ENCODE assay signal across 17 mouse cellular contexts in the genomic region with DNA sequence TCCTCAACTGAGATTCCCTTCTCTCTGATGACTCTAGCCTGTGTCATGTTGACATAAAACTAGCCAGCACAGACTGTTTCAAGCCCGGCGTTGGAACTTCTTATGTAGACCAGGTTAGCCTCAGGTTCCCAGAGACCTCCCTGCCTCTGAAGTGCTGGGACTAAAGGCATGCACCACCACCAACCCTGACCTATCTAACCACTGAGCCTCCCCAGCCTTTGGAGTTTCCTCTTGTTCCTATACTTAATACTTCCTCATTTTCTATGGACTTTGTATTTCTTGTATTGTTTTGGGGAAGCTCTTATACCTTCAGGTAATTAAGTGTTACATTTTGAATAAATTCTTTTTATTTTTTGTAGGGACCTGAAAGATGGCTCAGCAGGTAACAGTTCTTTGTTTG.
"Had no signal": no experiment of that assay in that cellular context is flagged by ENCODE, and none has a peak within 500 bp of the region (broad histone marks: within the 10 kb centered on the region; RNA-seq: fewer than 3 reads in every experiment).

No protein-coding gene starts in this region.

- H3K9ac ChIP-seq: limb, embryonic 13.5 days; liver, embryonic 13.5 days; neural tube, embryonic 12.5 days had no signal

- H3K9me3 ChIP-seq: liver, embryonic 13.5 days; neural tube, embryonic 12.5 days had no signal

- H3K27me3 ChIP-seq: limb, embryonic 13.5 days; liver, embryonic 13.5 days; neural tube, embryonic 12.5 days had no signal

- H3K4me2 ChIP-seq: limb, embryonic 13.5 days; neural tube, embryonic 12.5 days had no signal

- H3K36me3 ChIP-seq: limb, embryonic 13.5 days; midbrain, embryonic 10.5 days; neural tube, embryonic 12.5 days had no signal

- H3K27ac ChIP-seq: kidney, postnatal 0 days; limb, embryonic 13.5 days; midbrain, embryonic 10.5 days; neural tube, embryonic 12.5 days had no signal

- DNase-seq: kidney, adult 11 months; kidney, adult 9 months; kidney, postnatal 36 days; layer of hippocampus, adult 9-11 months; layer of hippocampus, postnatal 36 days; left cerebral cortex, postnatal 4 days; liver, embryonic 13.5 days; lung, adult 18-20 months; midbrain, embryonic 14.5 days; retina, postnatal 1 day; right cerebral cortex, postnatal 4 days; spleen, adult 18-20 months; thymus, postnatal 14 days had no signal

- H3K4me3 ChIP-seq: limb, embryonic 13.5 days; liver, embryonic 13.5 days; midbrain, embryonic 10.5 days; neural tube, embryonic 12.5 days had no signal
